Mouse (Mus musculus): ENCODE measurements around the gene Brd3. TPM values are rescaled to one million over a fixed set of nuclear protein-coding genes. Genes with fewer than 3 reads are reported as not detected.
A peak's percentile ranks its signal among the peaks of the same experiment; 100 is the strongest.

Brd3 gene
- polyA plus RNA-seq, 1 experiment, result 21.7 TPM

GRCm38 (mm10) chr2:27460163-27460562 is 47.3 kb downstream of the Brd3 start:
- H3K4me3 ChIP-seq (ENCODE audit: insufficient read depth, low read length), result no peak overlapping the region
- TF ChIP-seq POLR2A (IDR thresholded peaks at IDR 0.05; ENCODE audit: extremely low read depth, insufficient read depth, low read length) (no peak), CTCF (IDR thresholded peaks at IDR 0.05; ENCODE audit: extremely low read depth, insufficient read depth, low read length) (no peak)

GRCm38 (mm10) chr2:27459735-27460134 is 47.7 kb downstream of the Brd3 start:
- H3K4me3 ChIP-seq (ENCODE audit: insufficient read depth, low read length), result no peak overlapping the region
- no peak overlapping the region for H3K27ac ChIP-seq (ENCODE audit: insufficient read depth, low read length)
- TF ChIP-seq CTCF (IDR thresholded peaks at IDR 0.05; ENCODE audit: extremely low read depth, insufficient read depth, low read length), result no peak
- TF ChIP-seq POLR2A (IDR thresholded peaks at IDR 0.05; ENCODE audit: extremely low read depth, insufficient read depth, low read length), result no peak
- no peaks in the 10 kb centered on the region for H3K4me1 ChIP-seq (ENCODE audit: control insufficient read depth, insufficient read depth, low read length)

More at GRCm38 (mm10) chr2:27460163-27460562, 47.3 kb downstream of the Brd3 start:
- H3K27ac ChIP-seq (ENCODE audit: insufficient read depth, low read length), result no peak overlapping the region
- no peaks in the 10 kb centered on the region for H3K4me1 ChIP-seq (ENCODE audit: control insufficient read depth, insufficient read depth, low read length)

GRCm38 (mm10) chr2:27450226-27450625 is 57.2 kb downstream of the Brd3 start:
- no peaks in the 10 kb centered on the region for H3K4me1 ChIP-seq (ENCODE audit: control insufficient read depth, insufficient read depth, low read length)
- H3K27ac ChIP-seq (ENCODE audit: insufficient read depth, low read length), result no peak overlapping the region
- H3K4me3 ChIP-seq (ENCODE audit: insufficient read depth, low read length), result no peak overlapping the region
- TF ChIP-seq CTCF (IDR thresholded peaks at IDR 0.05; ENCODE audit: extremely low read depth, insufficient read depth, low read length) (no peak), POLR2A (IDR thresholded peaks at IDR 0.05; ENCODE audit: extremely low read depth, insufficient read depth, low read length) (no peak)

GRCm38 (mm10) chr2:27447782-27448181 is 59.7 kb downstream of the Brd3 start:
- Histone ChIP-seq H3K27ac (ENCODE audit: insufficient read depth, low read length) (no peak overlapping the region), H3K4me3 (ENCODE audit: insufficient read depth, low read length) (no peak overlapping the region), H3K4me1 (ENCODE audit: control insufficient read depth, insufficient read depth, low read length) (peaks cover 3% of the 10 kb centered on the region; the same call in 1 of the 2 replicates)
- TF ChIP-seq POLR2A (IDR thresholded peaks at IDR 0.05; ENCODE audit: extremely low read depth, insufficient read depth, low read length), result no peak
- no peak for TF ChIP-seq CTCF (IDR thresholded peaks at IDR 0.05; ENCODE audit: extremely low read depth, insufficient read depth, low read length)

GRCm38 (mm10) chr2:27446812-27447211 is 60.6 kb downstream of the Brd3 start:
- H3K27ac ChIP-seq (ENCODE audit: insufficient read depth, low read length), result no peak overlapping the region
- no peak overlapping the region for H3K4me3 ChIP-seq (ENCODE audit: insufficient read depth, low read length)
- H3K4me1 ChIP-seq (ENCODE audit: control insufficient read depth, insufficient read depth, low read length), result peaks cover 3% of the 10 kb centered on the region; the same call in 1 of the 2 replicates
- no peak for TF ChIP-seq CTCF (IDR thresholded peaks at IDR 0.05; ENCODE audit: extremely low read depth, insufficient read depth, low read length)
- TF ChIP-seq POLR2A (IDR thresholded peaks at IDR 0.05; ENCODE audit: extremely low read depth, insufficient read depth, low read length), result no peak

- peaks cover 3% of the 10 kb centered on the region; the same call in 1 of the 2 replicates for H3K4me1 ChIP-seq (ENCODE audit: control insufficient read depth, insufficient read depth, low read length)
- H3K27ac ChIP-seq (ENCODE audit: insufficient read depth, low read length), result no peak overlapping the region
- H3K4me3 ChIP-seq (ENCODE audit: insufficient read depth, low read length), result no peak overlapping the region
- TF ChIP-seq CTCF (IDR thresholded peaks at IDR 0.05; ENCODE audit: extremely low read depth, insufficient read depth, low read length) (no peak), POLR2A (IDR thresholded peaks at IDR 0.05; ENCODE audit: extremely low read depth, insufficient read depth, low read length) (no peak)
Observed at GRCm38 (mm10) chr2:27445910-27446309, 61.6 kb downstream of the Brd3 start.

GRCm38 (mm10) chr2:27443450-27443708 is 64.1 kb downstream of the Brd3 start:
- Histone ChIP-seq H3K4me1 (ENCODE audit: control insufficient read depth, insufficient read depth, low read length) (peaks cover 3% of the 10 kb centered on the region; the same call in 1 of the 2 replicates), H3K4me3 (ENCODE audit: insufficient read depth, low read length) (peak overlapping the region; percentile 89), H3K27ac (ENCODE audit: insufficient read depth, low read length) (no peak overlapping the region)
- TF ChIP-seq POLR2A (IDR thresholded peaks at IDR 0.05; ENCODE audit: extremely low read depth, insufficient read depth, low read length), result no peak
- no peak for TF ChIP-seq CTCF (IDR thresholded peaks at IDR 0.05; ENCODE audit: extremely low read depth, insufficient read depth, low read length)

- no peak for TF ChIP-seq POLR2A (IDR thresholded peaks at IDR 0.05; ENCODE audit: extremely low read depth, insufficient read depth, low read length)
- no peak for TF ChIP-seq CTCF (IDR thresholded peaks at IDR 0.05; ENCODE audit: extremely low read depth, insufficient read depth, low read length)
- peak overlapping the region; percentile 70 for H3K27ac ChIP-seq (ENCODE audit: insufficient read depth, low read length)
- peak overlapping the region; percentile 89 for H3K4me3 ChIP-seq (ENCODE audit: insufficient read depth, low read length)
- peaks cover 3% of the 10 kb centered on the region; the same call in 1 of the 2 replicates for H3K4me1 ChIP-seq (ENCODE audit: control insufficient read depth, insufficient read depth, low read length)
Observed at GRCm38 (mm10) chr2:27442708-27443449, 64.6 kb downstream of the Brd3 start.

GRCm38 (mm10) chr2:27441767-27442707 is 65.4 kb downstream of the Brd3 start, which contains the start of gene Brd3os:
Gene Brd3os, plus strand, starts transcription at chr2:27442324.
- peak within 1 kb of the TSS; percentile 70 for H3K27ac ChIP-seq (ENCODE audit: insufficient read depth, low read length)
- TF ChIP-seq POLR2A (IDR thresholded peaks at IDR 0.05; ENCODE audit: extremely low read depth, insufficient read depth, low read length), result peak; percentile 47
- TF ChIP-seq CTCF (IDR thresholded peaks at IDR 0.05; ENCODE audit: extremely low read depth, insufficient read depth, low read length), result no peak
- peak within 1 kb of the TSS; percentile 89 for H3K4me3 ChIP-seq (ENCODE audit: insufficient read depth, low read length)
- peaks cover 3% of the 10 kb centered on the region; the same call in 1 of the 2 replicates for H3K4me1 ChIP-seq (ENCODE audit: control insufficient read depth, insufficient read depth, low read length)
